8 mouse cellular contexts compared by ENCODE assay signal in the genomic region with DNA sequence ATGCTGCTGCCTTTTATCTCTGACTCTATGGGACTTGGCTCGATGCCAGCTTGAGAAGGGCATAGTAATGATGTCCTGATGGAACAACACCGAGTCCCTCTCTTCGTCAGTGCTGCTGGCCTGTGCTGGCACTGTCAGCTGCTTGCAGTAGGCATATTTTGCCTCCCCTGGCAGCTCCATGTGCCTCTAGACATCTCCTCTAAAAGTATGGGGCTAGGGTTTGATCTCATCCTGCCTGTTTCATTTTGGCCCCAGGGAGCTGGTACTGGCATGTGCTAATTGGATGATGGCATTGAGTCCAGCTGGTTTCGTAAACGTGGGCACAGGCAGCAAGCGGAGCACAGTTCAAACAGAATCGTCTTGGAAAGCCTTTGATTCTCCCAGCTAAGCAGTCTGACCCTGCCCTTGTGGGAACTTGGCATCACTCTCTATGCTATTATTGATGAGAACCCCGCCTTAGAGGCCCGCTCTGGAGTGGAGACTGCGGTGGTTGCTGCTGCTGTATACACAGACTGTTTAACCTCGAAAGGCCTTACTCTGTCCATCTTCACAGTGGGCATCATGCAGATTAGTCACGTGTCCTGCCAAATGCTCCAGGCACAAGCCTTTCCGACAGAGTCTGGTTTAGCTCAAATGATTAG.
A peak's percentile ranks its signal among the peaks of the same experiment; 100 is the strongest.
DNase-seq lines count a peak whose midpoint lies in the region; ATAC-seq and TF ChIP-seq lines count a peak whose summit lies in the region.

No protein-coding gene starts in this region.

- no peak for TF ChIP-seq CTCF in layer of hippocampus, adult 2 months (conservative IDR thresholded peaks at IDR 0.05)

- H3K4me2 ChIP-seq in forebrain, embryonic 16.5 days (ENCODE audit: low read length) = peak overlapping the region; percentile 17; the same call in 1 of the 2 replicates
- no peak overlapping the region for H3K4me2 ChIP-seq in neural tube, embryonic 15.5 days

- H3K4me1 ChIP-seq in forebrain, embryonic 16.5 days (replicated peaks; ENCODE audit: control insufficient read depth, insufficient read depth, low read length) = peaks cover 31% of the 10 kb centered on the region
- peaks cover 35% of the 10 kb centered on the region for H3K4me1 ChIP-seq in neural tube, embryonic 15.5 days

- H3K27me3 ChIP-seq in forebrain, embryonic 16.5 days (replicated peaks; ENCODE audit: control insufficient read depth, insufficient read depth, low read length) = no peaks in the 10 kb centered on the region
- no peaks in the 10 kb centered on the region for H3K27me3 ChIP-seq in neural tube, embryonic 15.5 days (replicated peaks)

- H3K9ac ChIP-seq in forebrain, embryonic 16.5 days (replicated peaks; ENCODE audit: low read depth, low read length) = no peak overlapping the region
- H3K9ac ChIP-seq in neural tube, embryonic 15.5 days (replicated peaks) = no peak overlapping the region

- H3K9me3 ChIP-seq in forebrain, embryonic 16.5 days (ENCODE audit: control insufficient read depth, low read length) = no peaks in the 10 kb centered on the region
- H3K9me3 ChIP-seq in neural tube, embryonic 15.5 days (replicated peaks) = no peaks in the 10 kb centered on the region

- WGBS in forebrain, embryonic 16.5 days = 12% methylated on average over 13 of the region's 13 CpGs
- 34% methylated on average over 13 of the region's 13 CpGs for WGBS in neural tube, embryonic 15.5 days

- DNase-seq in layer of hippocampus, adult 2 months (ENCODE audit: low spot score in 2 of 2) = peak; percentile 21 to 24
- no peak for DNase-seq in layer of hippocampus, postnatal 25 days (ENCODE audit: extremely low spot score in 1 of 2, low spot score in 1 of 2)
- DNase-seq in cerebellum, adult 11 months = peak; percentile 20
- DNase-seq in kidney, postnatal 10 days = no peak
- no peak for DNase-seq in thymus, postnatal 0 days (ENCODE audit: low spot score)
- no peak for DNase-seq in spleen, adult 18-20 months

- no peaks in the 10 kb centered on the region for H3K36me3 ChIP-seq in forebrain, embryonic 16.5 days (ENCODE audit: control insufficient read depth, insufficient read depth)
- H3K36me3 ChIP-seq in neural tube, embryonic 15.5 days = no peaks in the 10 kb centered on the region

- ATAC-seq in forebrain, embryonic 16.5 days = peak; percentile 86
- ATAC-seq in neural tube, embryonic 15.5 days (ENCODE audit: low FRiP score) = peak; percentile 26; the same call in 1 of the 2 replicates

- H3K27ac ChIP-seq in layer of hippocampus, adult 2 months = peak overlapping the region; percentile 12; the same call in 1 of the 2 replicates
- H3K27ac ChIP-seq in forebrain, embryonic 16.5 days (ENCODE audit: low read length) = peak overlapping the region; percentile 10; the same call in 1 of the 2 replicates
- H3K27ac ChIP-seq in neural tube, embryonic 15.5 days (replicated peaks) = no peak overlapping the region; the same call in 1 of the 2 replicates

- H3K4me3 ChIP-seq in layer of hippocampus, adult 2 months = no peak overlapping the region; the same call in 1 of the 2 replicates
- no peak overlapping the region for H3K4me3 ChIP-seq in forebrain, embryonic 16.5 days (replicated peaks; ENCODE audit: low read length)
- no peak overlapping the region for H3K4me3 ChIP-seq in neural tube, embryonic 15.5 days (replicated peaks)

Comparison
In these comparisons a context has a peak if more than half of its experiments do, and no peak if none do; other contexts are left out.
1. DNase-seq: peak in layer of hippocampus, adult 2 months (2 of 2) and cerebellum, adult 11 months (single experiment); none in layer of hippocampus, postnatal 25 days (0 of 2), kidney, postnatal 10 days (single experiment), thymus, postnatal 0 days (single experiment) and spleen, adult 18-20 months (0 of 2).